Mouse (Mus musculus): ENCODE measurements around the gene Gipc1.

Gipc1 gene

DNA sequence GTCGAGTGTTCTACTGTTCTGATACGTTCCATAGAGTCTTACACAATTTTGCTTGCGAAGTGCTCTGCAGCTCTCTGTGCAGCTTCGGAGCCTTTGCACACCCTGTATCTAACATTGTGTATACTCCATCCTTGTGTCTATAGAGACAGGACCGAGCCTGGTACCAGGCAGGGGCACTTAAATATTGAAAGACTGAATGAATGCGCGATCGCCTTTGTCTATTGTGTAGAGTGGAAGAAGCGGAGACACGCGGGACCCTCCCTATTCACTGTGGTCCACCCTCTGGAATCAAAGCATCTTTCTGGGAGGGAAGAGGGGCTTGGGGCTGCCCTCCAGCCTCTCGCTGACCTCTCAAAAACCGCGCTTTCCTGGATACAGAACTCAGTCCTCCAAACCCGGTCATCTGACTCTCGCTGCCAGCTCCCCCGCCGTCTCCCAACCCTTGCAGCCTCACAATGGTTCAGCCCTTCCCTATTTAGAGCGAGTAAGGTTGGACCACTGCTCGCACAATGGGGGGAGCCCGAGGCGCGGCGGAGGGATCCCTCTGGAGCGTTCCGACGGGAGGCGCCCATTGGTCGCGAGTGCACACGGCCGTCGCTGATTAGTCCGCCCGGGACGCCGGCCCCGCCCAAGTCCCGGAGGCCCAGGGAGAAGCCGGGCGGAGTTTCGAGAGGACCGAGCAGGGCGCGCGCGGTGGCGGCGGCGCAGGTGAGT, at the start of gene Gipc1:
Gene Gipc1, plus strand, starts transcription at position 648 of the 714 bp plus-strand sequence.
- DNase-seq (ENCODE audit: low read depth, low spot score) = peak; percentile 97

DNA sequence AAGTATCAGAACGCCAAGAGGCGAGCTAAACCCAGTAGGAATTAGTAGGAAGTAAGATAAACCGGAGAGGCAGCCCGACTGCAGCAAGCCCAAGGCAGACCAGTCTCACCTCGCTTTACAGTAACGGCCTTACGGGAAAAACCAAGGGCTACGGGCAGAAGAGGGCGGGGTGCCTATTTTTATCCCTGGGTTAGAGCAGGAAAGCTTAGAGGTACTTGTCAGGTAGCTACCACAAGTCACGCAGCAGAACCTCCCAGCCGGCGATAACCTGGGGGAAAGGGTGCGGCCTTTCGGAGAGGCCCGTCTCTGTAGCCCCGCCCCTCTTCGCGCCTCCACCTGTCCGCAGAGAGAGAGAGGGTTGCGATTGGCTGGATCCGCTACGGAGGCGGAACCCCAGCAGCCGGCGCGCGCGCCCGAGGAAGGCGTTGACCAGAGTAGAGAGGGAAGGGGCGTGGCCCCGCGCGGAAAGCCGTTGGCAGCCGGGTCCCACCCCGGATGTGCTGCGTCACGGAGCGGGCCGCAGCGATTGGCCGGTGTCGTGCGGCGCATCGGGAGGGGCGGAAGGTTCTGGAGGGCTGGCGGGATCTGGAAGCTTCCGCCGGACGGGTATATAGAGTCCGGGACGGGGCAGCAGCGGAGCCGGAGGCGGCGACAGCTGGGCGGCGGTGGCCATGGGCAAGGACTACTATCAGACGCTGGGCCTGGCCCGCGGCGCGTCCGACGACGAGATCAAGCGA, 44.6 kb upstream of the Gipc1 start, which contains the start of the genes Tecr and Dnajb1:
Gene Tecr, minus strand, starts transcription at position 311 of the 737 bp plus-strand sequence.
Gene Dnajb1, plus strand, starts transcription at position 533 of the 737 bp plus-strand sequence.
- DNase-seq (ENCODE audit: low read depth, low spot score) = peak; percentile 98

DNA sequence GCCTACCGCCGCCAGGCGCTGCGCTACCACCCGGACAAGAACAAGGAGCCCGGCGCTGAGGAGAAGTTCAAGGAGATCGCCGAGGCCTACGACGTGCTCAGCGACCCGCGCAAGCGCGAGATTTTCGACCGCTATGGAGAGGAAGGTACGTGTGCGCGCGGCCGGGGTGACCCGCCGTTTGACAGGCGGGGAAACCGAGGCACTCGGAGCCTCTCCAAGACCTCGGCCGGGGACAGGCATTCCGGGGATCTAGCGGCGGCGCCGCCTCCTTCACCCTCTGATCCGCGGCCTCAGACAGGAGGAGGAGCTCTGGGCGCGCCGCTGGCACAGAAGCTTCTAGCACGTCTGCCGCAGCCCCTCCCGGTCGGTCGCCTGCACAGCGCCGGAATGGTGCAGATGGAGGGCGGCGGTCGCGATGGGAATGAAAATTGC, 44.1 kb upstream of the Gipc1 start:
- peak; percentile 63 for DNase-seq (ENCODE audit: low read depth, low spot score)

DNA sequence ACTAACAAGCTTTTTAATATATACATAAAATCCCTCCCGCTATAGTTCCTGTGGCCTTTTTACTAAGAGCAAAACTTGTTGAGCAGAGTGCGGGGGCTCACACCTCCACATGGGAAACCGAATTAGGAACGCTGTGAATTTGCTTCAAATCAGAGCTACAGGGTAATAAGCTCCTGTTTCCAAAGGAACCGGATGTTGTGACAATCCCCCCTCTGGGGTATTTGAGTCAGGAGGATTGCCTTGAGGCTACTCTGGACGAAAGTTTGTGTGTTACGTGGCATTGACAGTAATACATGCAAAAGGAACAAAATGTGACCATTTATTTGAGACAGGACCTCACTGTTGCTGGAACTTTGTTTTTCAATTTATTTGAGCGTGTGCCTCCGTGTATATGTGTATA, 43.4 kb upstream of the Gipc1 start:
- no peak for DNase-seq (ENCODE audit: low read depth, low spot score)

DNA sequence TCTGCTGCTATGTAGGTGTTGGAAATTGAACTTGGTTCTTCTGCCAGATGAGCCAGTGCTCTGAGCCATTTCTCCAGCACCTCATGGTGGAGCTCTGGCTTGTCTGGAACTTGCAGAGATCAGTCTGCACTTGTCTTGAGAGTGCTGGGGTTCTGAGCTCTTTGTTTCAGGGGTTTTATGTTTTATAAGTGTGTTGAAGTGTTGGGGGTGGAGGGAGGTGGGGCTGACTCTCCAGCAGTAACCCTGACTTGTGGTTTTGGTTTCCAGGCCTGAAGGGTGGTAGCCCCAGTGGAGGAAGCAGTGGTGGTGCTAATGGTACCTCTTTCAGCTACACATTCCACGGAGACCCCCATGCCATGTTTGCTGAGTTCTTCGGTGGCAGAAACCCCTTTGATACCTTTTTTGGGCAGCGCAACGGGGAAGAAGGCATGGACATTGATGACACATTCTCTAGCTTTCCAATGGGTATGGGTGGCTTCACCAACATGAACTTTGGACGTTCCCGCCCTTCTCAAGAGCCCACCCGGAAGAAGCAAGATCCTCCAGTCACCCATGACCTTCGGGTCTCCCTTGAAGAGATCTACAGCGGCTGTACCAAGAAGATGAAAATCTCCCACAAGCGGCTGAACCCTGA, 42.8 kb upstream of the Gipc1 start:
- no peak for DNase-seq (ENCODE audit: low read depth, low spot score)

DNA sequence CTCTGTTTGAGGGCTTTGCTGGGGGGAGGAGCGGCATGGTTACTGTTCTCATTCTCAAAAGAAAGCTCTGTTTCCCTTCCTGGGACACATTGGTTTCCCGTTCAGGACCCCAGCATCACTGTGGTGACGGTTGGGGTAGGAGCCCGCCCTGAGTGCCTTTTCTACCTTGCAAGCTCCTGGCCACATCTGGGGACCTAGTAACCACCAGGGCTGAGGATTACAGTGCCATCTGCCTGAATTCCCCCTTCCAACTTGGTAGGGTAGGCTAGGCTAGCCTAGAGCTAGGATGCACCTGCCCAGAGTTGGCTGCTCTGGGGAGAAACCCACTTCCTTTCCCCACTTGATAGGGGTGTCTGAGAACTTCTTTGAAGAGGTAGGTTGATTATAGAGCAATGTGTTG, 40.6 kb upstream of the Gipc1 start:
- DNase-seq (ENCODE audit: low read depth, low spot score) = no peak

DNA sequence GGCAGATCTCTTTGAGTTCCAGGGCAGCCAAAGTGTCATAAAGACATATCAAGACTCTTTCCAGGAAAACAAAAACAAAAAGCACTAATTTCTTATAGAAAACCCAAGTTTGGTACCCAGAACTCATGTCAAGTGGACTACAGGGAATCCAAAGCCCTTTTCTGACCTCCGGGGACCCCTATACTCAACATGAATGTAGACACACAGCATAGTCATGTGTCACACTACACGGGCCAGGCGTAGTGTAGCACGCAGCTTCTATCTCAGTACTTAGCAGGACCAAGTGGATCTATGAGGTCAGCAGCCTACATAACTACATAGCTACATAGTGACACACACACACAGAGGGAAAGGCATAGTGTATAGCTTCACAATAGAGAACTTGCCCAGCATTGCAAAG, 38.8 kb upstream of the Gipc1 start:
- no peak for DNase-seq (ENCODE audit: low read depth, low spot score)

DNA sequence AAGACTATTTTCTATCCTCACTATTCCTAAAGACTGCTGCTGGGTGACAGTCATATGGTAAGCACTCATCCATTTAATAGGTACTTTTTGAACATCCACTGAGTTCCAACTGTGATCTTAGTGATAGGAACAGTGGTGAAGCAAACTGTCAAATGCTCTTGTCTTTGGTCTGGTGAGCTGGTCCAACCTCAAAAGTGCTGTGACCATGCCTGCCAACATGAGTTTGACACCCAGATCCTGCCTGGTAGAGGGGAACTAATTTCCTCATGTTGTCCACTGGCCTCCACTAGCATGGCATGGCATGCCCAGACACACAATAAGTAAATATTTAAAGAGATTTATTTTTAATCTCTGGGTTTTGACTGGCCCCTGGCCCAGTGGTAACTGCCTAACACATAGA, 35.9 kb upstream of the Gipc1 start:
- DNase-seq (ENCODE audit: low read depth, low spot score) = no peak

DNA sequence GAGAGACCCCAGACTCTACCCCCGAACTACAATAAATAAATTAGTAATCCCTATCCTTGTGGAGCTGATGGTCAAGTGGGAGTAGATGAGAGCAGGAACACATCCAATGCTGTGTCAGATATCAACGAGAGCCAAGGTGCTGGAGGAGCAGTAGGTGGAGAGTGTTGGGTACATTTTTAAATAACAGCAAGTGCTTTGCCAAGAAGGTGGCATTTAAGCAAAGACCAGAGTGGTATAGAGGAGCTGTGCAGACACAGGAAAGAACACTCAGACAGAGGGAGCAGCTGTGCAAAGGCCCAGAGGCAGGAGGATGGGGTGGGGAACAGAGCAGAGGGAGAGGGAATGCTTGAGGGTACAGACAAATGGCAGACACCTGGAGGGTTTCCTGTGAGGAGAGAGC, 35.4 kb upstream of the Gipc1 start:
- no peak for DNase-seq (ENCODE audit: low read depth, low spot score)

DNA sequence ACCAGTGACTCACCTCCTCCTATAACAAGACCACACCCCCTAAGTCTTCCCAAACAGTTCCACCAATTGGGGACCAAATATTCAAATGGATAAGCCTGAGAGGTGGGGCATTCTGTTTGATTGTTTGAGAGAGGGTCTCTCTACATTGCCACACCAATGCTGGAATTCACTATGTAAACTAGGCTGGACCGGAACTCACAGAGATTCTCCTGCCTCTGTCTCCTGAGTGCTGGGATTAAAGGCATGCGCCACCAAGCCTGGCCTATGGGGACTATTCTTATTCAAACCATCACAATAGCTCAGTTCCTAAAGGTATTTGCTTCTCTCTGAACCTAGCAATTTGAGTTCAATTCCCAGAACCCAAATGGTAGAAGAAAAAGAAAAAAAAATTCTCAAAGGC, 33.9 kb upstream of the Gipc1 start:
- no peak for DNase-seq (ENCODE audit: low read depth, low spot score)

DNA sequence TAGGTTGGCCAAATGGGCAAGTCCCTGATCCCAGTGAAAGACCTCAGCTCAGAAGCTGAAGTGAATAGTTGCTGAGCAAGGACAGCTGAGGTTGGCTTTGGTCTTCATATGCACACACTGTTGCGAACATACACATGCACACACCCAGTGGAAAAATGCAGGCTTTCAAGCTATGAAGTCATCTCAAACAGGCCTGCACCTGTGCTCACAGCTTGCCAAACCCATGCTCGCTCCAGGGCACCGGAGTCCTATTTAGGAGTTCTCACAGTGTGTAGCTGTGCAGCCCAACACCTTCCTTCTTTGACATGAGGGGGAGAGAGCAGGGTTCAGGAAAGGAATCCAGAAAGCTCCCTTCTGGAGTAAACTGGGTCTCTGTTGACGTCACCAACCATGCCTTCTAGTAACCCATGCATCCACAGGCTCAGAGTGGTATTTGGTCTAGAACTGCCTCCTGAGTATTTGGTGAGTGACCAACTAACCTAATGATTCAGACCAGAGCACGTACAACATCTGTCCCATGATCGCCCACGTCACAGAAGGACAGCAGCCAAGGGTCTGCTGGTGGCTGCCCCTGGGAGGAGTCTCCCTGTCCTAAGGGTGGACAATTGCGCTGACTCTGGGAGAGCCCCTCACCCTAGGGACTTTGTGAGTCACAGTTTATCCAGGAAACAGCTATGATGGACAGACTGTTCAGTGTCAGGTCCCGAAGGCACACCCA, 32.8 kb upstream of the Gipc1 start:
- DNase-seq (ENCODE audit: low read depth, low spot score) = no peak

DNA sequence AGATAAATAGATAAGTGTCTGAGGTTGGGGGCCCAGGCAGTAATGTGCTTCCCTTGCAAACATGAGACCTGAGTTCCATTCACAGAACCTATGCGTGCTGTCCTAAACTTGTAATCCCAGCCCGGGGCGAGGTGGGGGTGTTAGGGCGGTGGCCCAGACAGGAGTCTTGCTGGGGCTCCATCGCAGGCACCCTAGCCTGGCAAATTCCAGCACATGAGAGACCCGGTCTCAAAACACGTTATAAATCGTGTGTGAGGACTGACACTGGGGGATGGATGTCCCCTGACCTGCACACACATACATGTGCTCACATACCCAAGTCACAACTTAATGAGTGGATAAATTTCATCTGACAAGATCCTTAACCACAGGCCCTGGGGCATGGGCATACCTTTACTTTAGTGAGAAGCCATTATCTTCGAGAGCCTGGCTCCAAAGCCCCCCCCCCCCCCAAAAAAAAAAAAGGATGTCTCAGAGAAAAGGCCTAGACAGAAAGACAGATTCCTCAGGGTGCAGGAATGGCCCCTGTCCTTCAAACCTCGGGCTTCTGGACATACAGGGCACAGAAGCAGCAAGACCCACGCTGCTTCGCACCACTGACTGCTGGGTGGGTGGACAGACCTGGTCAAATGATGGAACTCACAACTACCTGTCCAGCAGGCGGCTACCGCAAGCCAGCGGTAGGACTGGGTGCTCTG, 30.6 kb upstream of the Gipc1 start:
- DNase-seq (ENCODE audit: low read depth, low spot score) = no peak

DNA sequence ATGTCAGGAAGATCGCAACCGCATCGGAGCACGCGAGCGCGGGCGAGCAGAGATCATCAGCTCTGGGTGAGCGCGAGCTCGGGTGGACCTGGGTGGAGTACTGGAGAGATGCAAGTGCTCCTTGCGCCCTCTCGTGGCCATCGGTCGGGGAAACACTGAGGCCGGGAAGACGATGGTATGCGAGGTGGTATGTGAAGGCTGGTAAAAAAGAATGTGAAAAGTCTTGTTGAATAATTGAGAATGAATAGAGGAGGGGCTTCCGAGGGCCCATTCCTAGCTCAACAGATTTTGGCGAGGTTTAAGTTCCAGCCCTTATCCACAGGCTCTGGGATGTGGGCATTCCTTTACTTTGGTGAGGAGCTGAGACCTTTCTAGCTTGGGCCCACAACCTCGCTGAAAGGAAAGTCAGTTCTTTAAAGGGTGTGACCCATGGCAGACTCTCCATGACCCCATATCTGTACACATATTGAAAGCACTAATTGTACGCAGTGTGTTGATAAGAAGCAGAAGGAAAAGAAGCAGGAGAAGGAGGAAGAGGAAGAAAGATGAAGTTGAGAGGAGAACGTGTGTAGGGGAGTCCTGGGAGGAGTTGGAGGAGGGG, 30.0 kb upstream of the Gipc1 start:
- DNase-seq (ENCODE audit: low read depth, low spot score) = peak; percentile 75

DNA sequence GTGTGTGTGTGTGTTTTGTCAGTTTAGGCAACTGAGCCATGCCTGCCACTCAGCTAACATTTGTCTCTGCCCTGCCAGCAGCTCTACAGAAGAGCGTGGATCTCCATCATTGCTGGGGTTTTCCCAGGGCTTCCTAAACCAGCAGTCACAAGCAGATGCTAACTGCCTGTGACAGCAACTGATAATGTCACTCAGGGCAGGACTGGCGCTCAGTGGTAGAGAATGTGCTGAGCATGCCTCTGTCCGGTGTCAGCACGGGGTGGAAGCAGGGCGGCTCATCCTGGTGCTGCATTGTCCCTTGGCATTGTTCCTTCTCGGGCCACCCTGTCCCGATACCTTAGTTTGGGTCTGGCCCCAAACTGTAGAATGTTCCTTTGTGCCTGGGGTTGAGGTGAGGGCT, 28.9 kb upstream of the Gipc1 start:
- no peak for DNase-seq (ENCODE audit: low read depth, low spot score)

DNA sequence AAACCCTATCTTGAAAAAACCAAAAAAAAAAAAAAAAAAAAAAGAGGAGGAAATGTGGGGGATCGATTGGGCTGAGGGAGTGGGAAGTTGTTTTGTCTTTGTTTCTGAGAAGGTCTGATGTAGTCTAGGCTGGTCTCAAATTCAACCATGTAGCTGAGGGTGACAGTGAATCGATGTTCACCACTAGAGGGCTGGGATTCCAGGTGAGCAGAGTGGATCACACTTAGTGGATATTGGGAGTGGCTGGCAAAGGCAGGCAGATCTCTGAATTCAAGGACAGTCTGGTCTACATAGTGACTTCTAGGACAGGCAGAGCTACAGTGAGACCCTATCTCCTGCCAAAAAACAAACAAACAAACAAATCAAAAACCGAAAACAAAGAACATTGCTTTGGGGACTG, 27.7 kb upstream of the Gipc1 start:
- DNase-seq (ENCODE audit: low read depth, low spot score) = no peak

DNA sequence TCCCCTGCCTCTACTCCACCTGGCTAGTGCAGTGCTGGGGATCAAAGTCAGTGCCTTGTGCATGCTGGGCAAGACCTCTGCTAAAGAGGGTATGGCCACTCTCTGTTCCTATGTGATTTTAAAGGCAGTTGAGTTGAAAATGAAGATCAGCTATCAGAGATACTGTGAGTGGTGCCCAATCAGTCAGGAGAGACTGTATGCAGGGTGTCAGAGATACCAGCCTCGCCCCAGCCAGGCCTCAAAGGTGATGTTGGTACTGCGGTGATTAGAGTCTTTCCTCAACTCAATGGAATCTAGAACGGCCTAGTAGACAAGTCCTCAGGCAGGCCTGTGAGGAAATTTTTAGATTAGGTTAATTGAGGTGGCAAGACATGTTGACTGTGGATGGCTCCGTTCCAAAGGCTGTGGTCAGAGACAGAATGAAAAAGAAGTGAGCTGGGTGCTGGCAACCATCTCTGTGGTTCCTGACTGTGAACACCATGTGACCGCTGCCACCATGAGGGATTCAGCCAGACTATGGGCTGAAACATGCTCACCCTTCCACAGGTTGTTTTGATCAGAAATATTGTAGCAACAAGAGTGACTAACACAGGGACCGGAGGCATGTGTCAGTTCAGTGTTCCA, 26.7 kb upstream of the Gipc1 start:
- DNase-seq (ENCODE audit: low read depth, low spot score) = no peak

DNA sequence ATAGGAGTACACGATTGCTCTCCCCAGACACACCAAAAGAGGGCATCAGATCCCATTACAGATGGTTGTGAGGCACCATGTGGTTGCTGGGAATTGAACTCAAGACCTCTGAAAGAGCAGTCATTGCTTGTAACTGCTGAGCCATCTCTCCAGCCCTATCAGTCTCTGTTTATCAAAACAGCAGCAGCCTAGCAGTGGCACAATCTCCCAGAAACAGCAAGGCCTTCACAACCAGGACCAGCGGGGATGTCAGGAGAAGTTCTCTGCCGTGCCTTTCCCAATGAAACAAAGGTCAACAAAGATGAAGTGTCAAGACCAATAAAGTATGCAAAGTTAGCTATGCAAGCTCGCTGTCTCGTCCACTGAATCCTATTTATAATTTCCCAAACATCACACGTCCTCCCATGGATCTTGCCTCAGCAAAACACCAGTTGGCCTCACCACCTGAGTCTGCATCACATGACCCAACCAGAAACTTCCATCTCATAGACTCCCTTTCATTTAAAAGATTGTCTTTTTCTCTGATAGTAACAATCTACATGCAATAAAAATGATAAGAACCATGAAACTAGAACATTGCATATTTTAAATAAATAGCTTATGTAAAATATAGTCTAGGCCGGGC, 20.3 kb upstream of the Gipc1 start:
- no peak for DNase-seq (ENCODE audit: low read depth, low spot score)

DNA sequence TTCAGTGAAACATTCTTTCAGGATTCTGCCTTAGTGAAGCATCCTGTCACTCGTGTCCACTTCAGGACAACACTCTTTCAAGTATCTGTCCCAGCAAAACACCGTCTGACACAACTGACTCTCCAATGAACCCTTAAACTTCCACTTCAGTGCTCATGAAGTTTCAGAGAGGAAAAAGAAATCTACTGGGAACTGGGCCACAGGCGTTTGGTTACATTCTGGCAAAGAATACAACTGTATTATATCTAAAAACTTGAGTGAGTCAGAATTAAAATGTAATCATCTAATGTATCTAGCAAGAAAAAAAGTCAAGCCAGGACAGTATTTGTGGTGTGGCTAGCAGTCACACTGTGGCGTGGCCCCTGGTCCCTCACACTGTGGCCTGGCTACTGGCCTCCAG, 13.6 kb upstream of the Gipc1 start:
- DNase-seq (ENCODE audit: low read depth, low spot score) = no peak

DNA sequence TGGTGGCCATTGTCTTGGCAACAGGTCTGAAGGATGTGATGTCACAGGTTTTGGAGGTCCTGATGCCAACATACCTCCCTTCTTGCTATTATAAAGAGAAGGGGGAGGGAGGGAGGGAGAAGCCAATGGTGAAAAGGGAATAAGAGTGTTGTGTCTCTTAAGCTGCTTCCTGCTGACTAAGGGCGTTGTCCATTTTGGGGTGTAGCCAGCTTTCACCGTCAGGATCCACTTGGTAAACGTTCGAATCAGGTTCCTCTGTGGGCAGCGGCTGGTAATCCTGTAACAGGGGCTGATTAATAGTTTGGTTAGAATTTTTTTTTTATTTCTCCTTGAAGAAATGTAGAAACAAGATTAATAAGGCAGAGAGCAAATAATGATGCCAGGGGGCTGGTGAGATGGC, 12.8 kb upstream of the Gipc1 start:
- no peak for DNase-seq (ENCODE audit: low read depth, low spot score)

DNA sequence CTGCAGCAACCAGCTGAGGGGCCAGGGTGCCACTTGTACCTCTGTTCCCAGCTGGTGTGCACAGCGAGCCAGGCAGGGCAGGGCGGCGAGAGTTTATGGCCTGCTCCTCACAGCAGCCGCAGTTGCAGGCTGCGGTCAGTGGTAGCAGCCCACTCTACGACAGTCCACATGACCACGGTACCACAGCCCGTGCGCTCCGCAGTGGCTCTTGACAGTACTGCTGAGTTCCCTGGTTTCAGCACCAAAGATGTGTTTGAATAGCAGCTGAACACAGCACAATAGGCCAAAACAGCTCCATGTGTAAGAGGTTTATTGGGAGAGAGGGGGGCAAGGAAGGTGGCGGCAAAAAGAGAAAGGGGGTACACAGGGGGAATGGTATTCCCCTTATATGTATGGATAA, 5.0 kb upstream of the Gipc1 start:
- no peak for DNase-seq (ENCODE audit: low read depth, low spot score)

All from retina, postnatal 7 days (tissue).